Mouse (Mus musculus): ENCODE measurements around the gene Mid1.
"Not testable (repeated sequence)": the region's sequence is repeated elsewhere in the genome, so short reads cannot be mapped to it uniquely, and the experiment has no call there.

The Mid1 gene

DNA sequence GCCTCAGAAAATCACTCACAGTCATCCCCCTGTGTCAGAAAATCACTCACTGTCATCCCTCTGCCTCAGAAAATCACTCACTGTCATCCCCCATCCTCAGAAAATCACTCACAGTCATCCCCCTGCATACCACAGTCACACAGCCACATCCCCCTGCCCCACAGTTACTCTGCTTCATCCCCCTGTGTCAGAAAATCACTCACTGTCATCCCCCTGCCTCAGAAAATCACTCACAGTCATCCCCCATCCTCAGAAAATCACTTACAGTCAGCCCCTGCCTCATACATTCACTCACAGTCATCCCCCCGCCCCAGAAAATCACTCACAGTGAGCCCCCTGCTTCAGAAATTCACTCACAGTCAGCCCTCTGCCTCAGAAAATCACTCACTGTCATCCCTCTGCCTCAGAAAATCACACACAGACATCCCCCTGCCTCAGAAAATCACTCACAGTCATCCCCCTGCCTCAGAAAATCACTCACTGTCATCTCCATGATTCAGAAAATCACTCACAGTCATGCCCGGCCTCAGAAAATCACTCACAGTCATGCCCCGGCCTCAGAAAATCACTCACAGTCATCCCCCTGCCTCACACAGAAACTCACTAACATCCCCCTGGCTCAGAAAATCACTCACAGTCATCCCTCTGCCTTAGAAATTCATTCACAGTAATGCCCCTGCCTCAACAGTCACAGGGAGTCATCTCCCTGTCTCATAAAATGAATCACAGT lies 315.1 kb downstream of the Mid1 start:
- DNase-seq (ENCODE audit: low spot score in 2 of 2) = not testable (repeated sequence)

GRCm38 (mm10) chrX:170000642-170001387 lies 315.8 kb downstream of the Mid1 start:
- not testable (repeated sequence) for DNase-seq (ENCODE audit: low spot score in 2 of 2)

DNA sequence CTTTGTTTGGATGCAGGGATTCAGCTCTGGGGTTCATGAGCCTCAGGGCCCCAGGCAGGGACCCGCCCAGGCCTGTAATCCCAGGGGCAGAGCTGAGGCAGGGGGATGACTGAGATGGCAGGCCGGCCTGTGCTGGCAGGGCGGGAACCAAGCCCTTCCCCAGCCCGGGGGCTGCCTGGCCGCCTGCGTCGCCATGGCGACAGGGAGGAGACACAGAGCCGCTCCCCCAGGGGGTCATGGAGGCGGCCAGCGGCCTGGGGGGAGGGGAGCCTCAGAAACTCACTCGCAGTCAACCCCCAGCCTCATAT lies 316.3 kb downstream of the Mid1 start:
- not testable (repeated sequence) for DNase-seq (ENCODE audit: low spot score in 2 of 2)

DNA sequence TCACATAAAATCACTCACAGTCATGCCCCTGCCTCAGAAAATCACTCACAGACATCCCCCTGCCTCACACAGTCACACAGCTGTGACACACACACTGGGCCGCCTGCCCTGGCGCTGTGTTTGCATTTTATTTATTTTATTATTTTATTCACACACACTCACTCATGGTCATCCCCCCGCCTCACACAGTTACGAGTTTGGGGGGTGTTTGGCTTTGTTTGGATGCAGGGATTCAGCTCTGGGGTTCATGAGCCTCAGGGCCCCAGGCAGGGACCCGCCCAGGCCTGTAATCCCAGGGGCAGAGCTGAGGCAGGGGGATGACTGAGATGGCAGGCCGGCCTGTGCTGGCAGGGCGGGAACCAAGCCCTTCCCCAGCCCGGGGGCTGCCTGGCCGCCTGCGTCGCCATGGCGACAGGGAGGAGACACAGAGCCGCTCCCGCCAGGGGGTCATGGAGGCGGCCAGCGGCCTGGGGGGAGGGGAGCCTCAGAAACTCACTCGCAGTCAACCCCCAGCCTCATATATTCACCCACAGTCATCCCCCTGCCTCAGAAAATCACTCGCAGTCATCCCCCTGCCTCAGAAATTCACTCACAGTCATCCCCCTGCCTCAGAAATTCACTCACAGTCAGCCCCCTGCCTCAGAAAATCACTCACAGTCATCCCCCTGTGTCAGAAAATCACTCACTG lies 317.7 kb downstream of the Mid1 start:
- DNase-seq (ENCODE audit: low spot score in 2 of 2) = not testable (repeated sequence)

- DNase-seq (ENCODE audit: low spot score in 2 of 2) = not testable (repeated sequence)
These were observed 318.5 kb downstream of the Mid1 start for GRCm38 (mm10) chrX:170003536-170003935.

DNA sequence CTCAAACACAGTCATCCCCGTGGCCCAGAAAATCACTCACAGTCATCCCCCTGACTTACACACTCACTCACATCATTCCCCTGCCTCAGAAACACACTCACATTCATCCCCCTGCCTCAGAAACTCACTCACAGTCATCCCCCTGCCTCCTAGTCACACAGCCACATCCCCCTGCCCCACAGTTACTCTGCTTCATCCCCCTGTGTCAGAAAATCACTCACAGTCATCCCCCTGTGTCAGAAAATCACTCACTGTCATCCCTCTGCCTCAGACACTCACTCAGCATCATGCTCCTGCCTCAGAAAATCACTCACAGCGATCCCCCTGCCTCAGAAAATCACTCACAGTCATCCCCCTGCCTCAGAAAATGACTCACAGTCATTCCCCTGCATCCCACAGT lies 319.2 kb downstream of the Mid1 start:
- DNase-seq (ENCODE audit: low spot score in 2 of 2) = not testable (repeated sequence)

DNA sequence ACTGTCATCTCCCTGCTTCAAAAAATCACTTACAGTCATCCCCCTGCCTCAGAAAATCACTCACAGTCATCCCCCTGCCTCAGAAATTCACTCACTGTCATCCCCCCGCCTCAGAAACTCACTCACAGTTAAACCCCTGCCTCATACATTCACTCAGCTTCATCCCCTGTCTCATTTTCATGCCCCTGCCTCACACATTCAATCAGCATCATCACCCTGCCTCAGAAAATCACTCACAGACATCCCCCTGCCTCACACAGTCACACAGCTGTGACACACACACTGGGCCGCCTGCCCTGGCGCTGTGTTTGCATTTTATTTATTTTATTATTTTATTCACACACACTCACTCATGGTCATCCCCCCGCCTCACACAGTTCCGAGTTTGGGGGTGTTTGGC lies 319.8 kb downstream of the Mid1 start:
- not testable (repeated sequence) for DNase-seq (ENCODE audit: low spot score in 2 of 2)

DNA sequence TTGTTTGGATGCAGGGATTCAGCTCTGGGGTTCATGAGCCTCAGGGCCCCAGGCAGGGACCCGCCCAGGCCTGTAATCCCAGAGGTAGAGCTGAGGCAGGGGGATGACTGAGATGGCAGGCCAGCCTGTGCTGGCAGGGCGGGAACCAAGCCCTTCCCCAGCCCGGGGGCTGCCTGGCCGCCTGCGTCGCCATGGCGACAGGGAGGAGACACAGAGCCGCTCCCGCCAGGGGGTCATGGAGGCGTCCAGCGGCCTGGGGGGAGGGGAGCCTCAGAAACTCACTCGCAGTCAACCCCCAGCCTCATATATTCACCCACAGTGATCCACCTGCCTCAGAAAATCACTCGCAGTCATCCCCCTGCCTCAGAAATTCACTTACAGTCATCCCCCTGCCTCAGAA lies 320.2 kb downstream of the Mid1 start:
- DNase-seq (ENCODE audit: low spot score in 2 of 2) = not testable (repeated sequence)

DNA sequence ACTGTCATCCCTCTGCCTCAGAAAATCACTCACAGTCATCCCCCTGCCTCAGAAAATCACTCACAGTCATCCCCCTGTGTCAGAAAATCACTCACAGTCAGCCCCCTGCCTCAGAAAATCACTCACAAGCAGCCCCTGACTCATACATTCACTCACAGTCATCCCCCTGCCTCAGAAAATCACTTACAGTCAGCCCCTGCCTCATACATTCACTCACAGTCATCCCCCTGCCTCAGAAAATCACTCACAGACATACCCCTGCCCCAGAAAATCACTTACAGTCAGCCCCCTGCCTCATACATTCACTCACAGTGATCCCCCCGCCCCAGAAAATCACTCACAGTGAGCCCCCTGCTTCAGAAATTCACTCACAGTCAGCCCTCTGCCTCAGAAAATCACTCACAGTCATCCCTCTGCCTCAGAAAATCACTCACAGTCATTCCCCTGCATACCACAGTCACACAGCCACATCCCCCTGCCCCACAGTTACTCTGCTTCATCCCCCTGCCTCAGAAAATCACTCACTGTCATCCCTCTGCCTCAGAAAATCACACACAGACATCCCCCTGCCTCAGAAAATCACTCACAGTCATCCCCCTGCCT lies 320.8 kb downstream of the Mid1 start:
- DNase-seq (ENCODE audit: low spot score in 2 of 2) = not testable (repeated sequence)

GRCm38 (mm10) chrX:170006694-170007247 lies 321.8 kb downstream of the Mid1 start:
- DNase-seq (ENCODE audit: low spot score in 2 of 2) = not testable (repeated sequence)

- DNase-seq (ENCODE audit: low spot score in 2 of 2) = not testable (repeated sequence)
These were observed 322.6 kb downstream of the Mid1 start for GRCm38 (mm10) chrX:170007375-170008178.

- DNase-seq (ENCODE audit: low spot score in 2 of 2) = not testable (repeated sequence)
These were observed 323.1 kb downstream of the Mid1 start for GRCm38 (mm10) chrX:170008179-170008467.

- not testable (repeated sequence) for DNase-seq (ENCODE audit: low spot score in 2 of 2)
These were observed 323.6 kb downstream of the Mid1 start for GRCm38 (mm10) chrX:170008584-170008983.

DNA sequence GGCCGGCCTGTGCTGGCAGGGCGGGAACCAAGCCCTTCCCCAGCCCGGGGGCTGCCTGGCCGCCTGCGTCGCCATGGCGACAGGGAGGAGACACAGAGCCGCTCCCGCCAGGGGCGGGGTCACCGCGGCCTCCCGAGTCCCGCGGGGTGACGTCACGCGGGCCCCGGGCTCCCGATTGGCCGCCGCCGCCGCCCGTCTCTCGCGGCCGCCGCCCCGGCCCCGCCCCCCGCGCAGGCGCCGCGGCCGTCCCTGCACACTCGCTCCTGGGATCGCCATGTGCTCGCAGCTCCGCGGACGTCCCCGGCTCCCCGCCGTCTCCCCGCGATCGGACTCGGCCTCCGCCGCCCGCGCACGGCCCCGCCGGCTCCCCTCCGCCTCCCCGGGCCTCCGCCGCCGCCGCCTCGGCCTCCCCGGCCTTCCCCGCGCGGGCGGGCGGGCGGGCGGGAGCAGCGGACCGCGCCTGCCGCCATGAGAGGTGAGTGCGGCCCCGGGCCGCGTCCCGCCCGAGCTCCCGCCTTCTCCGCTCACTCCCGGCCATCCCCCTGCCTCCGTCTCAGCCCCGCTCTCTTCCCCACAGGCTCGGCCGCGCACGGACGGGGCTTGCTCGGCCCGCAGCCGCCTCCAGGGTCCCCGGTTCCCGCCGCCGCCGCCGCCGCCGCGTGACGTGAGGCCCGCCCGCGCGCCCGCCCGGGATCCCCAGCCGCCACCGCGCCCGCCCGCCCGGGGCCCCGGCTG lies 324.2 kb downstream of the Mid1 start, which contains the start of gene Gm21887:
Gene Gm21887, plus strand, starts transcription at position 644 of the 735 bp plus-strand sequence.
- peak; percentile 97 to 98 for DNase-seq (ENCODE audit: low spot score in 2 of 2)

DNA sequence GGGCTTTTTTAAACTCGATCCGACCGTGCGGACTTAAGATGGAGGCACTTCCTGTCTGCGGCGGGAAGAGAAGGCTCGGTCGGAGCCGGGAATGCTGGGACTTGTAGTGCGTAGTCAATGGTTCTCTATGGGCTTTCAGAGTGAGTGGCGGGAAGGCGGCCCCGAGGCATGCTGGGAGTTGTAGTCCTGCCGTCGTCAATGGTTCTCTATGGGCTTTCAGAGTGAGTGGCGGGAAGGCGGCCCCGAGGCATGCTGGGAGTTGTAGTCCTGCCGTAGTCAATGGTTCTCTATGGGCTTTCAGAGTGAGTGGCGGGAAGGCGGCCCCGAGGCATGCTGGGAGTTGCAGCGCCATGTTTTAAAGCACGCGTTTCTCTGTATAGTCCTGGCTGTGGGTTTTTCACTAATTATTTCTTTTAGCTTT lies 324.8 kb downstream of the Mid1 start:
- peak; percentile 100 for DNase-seq (ENCODE audit: low spot score in 2 of 2)

GRCm38 (mm10) chrX:170010581-170011528 lies 325.9 kb downstream of the Mid1 start:
- peak; percentile 69 to 75 for DNase-seq (ENCODE audit: low spot score in 2 of 2)

GRCm38 (mm10) chrX:170011529-170011879 lies 326.5 kb downstream of the Mid1 start:
- DNase-seq (ENCODE audit: low spot score in 2 of 2) = not testable (repeated sequence)

- not testable (repeated sequence) for DNase-seq (ENCODE audit: low spot score in 2 of 2)
These were observed 328.4 kb downstream of the Mid1 start for GRCm38 (mm10) chrX:170013421-170013820.

DNA sequence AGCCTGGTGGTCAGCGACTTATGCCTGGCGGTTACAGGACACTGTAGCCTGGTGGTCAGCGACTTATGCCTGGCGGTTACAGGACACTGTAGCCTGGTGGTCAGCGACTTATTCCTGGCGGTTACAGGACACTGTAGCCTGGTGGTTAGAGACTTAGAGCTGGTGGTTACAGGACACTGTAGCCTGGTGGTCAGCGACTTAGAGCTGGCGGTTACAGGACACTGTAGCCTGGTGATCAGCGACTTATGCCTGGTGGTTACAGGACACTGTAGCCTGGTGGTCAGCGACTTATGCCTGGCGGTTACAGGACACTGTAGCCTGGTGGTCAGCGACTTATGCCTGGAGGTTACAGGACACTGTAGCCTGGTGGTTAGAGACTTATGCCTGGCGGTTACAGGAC lies 329.0 kb downstream of the Mid1 start:
- DNase-seq (ENCODE audit: low spot score in 2 of 2) = not testable (repeated sequence)
